Mouse (Mus musculus) limb, embryonic 14.5 days (tissue): ENCODE measurements around the gene Cgas. TPM values are rescaled to one million over a fixed set of nuclear protein-coding genes. Genes with fewer than 3 reads are reported as not detected.
"Not testable (repeated sequence)": the region's sequence is repeated elsewhere in the genome, so short reads cannot be mapped to it uniquely, and the experiment has no call there.

ENCODE experiments used
- ATAC-seq: fragments of 200-750 bp; cut with Nextera tagmentation; 2 replicates; pipeline ENCODE4 v1.8.0; 2017; ENCODE audit warnings: low read depth, moderate number of reproducible peaks, moderate TSS enrichment; ENCODE audit not compliant: low FRiP score
- DNase-seq: peaks from one replicate; pipeline ENCODE4 v3.0.0-alpha.2; 2015; ENCODE audit warnings: low spot score
- H3K27ac ChIP-seq: fragments of 300-500 bp; sonication (generic); replicated peaks from 2 replicates; pipeline ENCODE4 v1.5.1; 2014; ENCODE audit warnings: low read depth, mild to moderate bottlenecking, low read length, moderate library complexity, mixed read lengths
- H3K27me3 ChIP-seq: fragments of 300-500 bp; sonication (generic); 2 replicates; pipeline ENCODE4 v1.6.1; 2014; ENCODE audit warnings: low read length, mixed read lengths; ENCODE audit not compliant: control insufficient read depth, insufficient read depth
- H3K36me3 ChIP-seq: fragments of 300-500 bp; sonication (generic); 2 replicates; pipeline ENCODE4 v1.6.1; 2014; ENCODE audit warnings: mild to moderate bottlenecking, low read length, moderate library complexity, mixed read lengths; ENCODE audit not compliant: control insufficient read depth, insufficient read depth
- H3K4me1 ChIP-seq: fragments of 300-500 bp; sonication (generic); 2 replicates; pipeline ENCODE4 v1.6.1; 2014; ENCODE audit warnings: antibody characterized with exemption, low read length, mixed read lengths; ENCODE audit not compliant: control insufficient read depth, insufficient read depth
- H3K4me2 ChIP-seq: fragments of 300-500 bp; sonication (generic); replicated peaks from 2 replicates; pipeline ENCODE4 v1.6.1; 2014; ENCODE audit warnings: low read depth, mild to moderate bottlenecking, low read length, moderate library complexity; ENCODE audit not compliant: severe bottlenecking
- H3K4me3 ChIP-seq: fragments of 300-500 bp; sonication (generic); replicated peaks from 2 replicates; pipeline ENCODE4 v1.5.1; 2014; ENCODE audit warnings: low read length
- H3K9ac ChIP-seq: fragments of 300-500 bp; sonication (generic); 2 replicates; pipeline ENCODE4 v1.6.1; 2014; ENCODE audit warnings: mild to moderate bottlenecking, low read depth, low read length, moderate library complexity; ENCODE audit not compliant: severe bottlenecking
- H3K9me3 ChIP-seq: fragments of 300-500 bp; sonication (generic); 2 replicates; pipeline ENCODE4 v1.6.1; 2016; ENCODE audit warnings: low read length; ENCODE audit not compliant: control insufficient read depth
- POLR2A ChIP-seq: fragments of 200-500 bp; IDR thresholded peaks from 2 replicates; pipeline ENCODE4 v1.8.0; 2012; ENCODE audit warnings: inconsistent platforms, mild to moderate bottlenecking, moderate library complexity, borderline replicate concordance; ENCODE audit not compliant: insufficient read depth, insufficient read length; ENCODE audit errors: extremely low read depth
- WGBS: fragments of 180-500 bp; shearing (Covaris S2); extraction: QIAGEN DNeasy Blood & Tissue Kit; methylation state at CpG from one replicate; pipeline ENCODE4 v1.1.7; 2014; 5-methylcytosine and 5-hydroxymethylcytosine counted together
- polyA plus RNA-seq, 2 experiments: library from polyadenylated mRNA; depleted of rRNA in 1 of 2; stranded (reverse) in 1 of 2; unstranded in 1 of 2; fragments of >200 nt; fragmentation: Nextera tagmentation in 1 of 2; extraction: Ambion mirVana in 1 of 2; gene quantifications; 2 replicates each; pipeline versions ENCODE4 v1.2.1 to v1.2.3; 2012 to 2014

Gene Cgas
- polyA plus RNA-seq, 2 experiments: 2.4 to 4.3 TPM

- peaks cover 9% of the 10 kb centered on the region; the same call in 1 of the 2 replicates for H3K4me1 ChIP-seq
- H3K9me3 ChIP-seq: no peaks in the 10 kb centered on the region
- WGBS: 59% methylated on average over 3 of the region's 3 CpGs
- H3K4me2 ChIP-seq: no peak overlapping the region
- H3K27me3 ChIP-seq: no peaks in the 10 kb centered on the region
- no peak overlapping the region for H3K27ac ChIP-seq
- TF ChIP-seq POLR2A: no peak
- H3K9ac ChIP-seq: no peak overlapping the region
- DNase-seq (no peak), ATAC-seq (no peak)
- peaks cover 11% of the 10 kb centered on the region for H3K36me3 ChIP-seq
- H3K4me3 ChIP-seq: no peak overlapping the region
These were observed 41.6 kb upstream of the Cgas start for GRCm38 (mm10) chr9:78484660-78485059.

- Histone ChIP-seq H3K4me1 (peaks cover 9% of the 10 kb centered on the region; the same call in 1 of the 2 replicates), H3K9ac (peak overlapping the region; percentile 61), H3K9me3 (no peaks in the 10 kb centered on the region), H3K4me2 (peak overlapping the region; percentile 60), H3K27me3 (no peaks in the 10 kb centered on the region), H3K36me3 (peaks cover 32% of the 10 kb centered on the region), H3K27ac (peak overlapping the region; percentile 97), H3K4me3 (peak overlapping the region; percentile 100)
- DNase-seq (no peak), ATAC-seq (no peak)
- no peak for TF ChIP-seq POLR2A
- 3% methylated on average over 3 of the region's 3 CpGs for WGBS
These were observed 39.3 kb upstream of the Cgas start for GRCm38 (mm10) chr9:78482386-78482785.

- WGBS: under 1% methylated on average over 68 of the region's 77 CpGs
- peak; percentile 99 for DNase-seq
- Histone ChIP-seq H3K9me3 (no peaks in the 10 kb centered on the region), H3K9ac (peak overlapping the region; percentile 100), H3K4me2 (peak overlapping the region; percentile 60), H3K4me3 (peak overlapping the region; percentile 100), H3K4me1 (peaks cover 9% of the 10 kb centered on the region; the same call in 1 of the 2 replicates), H3K27me3 (no peaks in the 10 kb centered on the region), H3K36me3 (peaks cover 39% of the 10 kb centered on the region), H3K27ac (peak overlapping the region; percentile 99)
- TF ChIP-seq POLR2A: peak; percentile 100
- ATAC-seq: peak; percentile 96
These were observed 38.6 kb upstream of the Cgas start for GRCm38 (mm10) chr9:78481423-78482331.

- Histone ChIP-seq H3K4me1 (peaks cover 9% of the 10 kb centered on the region; the same call in 1 of the 2 replicates), H3K4me3 (peak overlapping the region; percentile 100), H3K27ac (peak overlapping the region; percentile 99), H3K9me3 (no peaks in the 10 kb centered on the region), H3K4me2 (peak overlapping the region; percentile 53), H3K36me3 (peaks cover 47% of the 10 kb centered on the region), H3K27me3 (no peaks in the 10 kb centered on the region), H3K9ac (peak overlapping the region; percentile 100)
- peak; percentile 7 for ATAC-seq
- peak; percentile 59 for DNase-seq
- under 1% methylated on average over 46 of the region's 46 CpGs for WGBS
- TF ChIP-seq POLR2A: no peak
These were observed 37.8 kb upstream of the Cgas start for GRCm38 (mm10) chr9:78480706-78481358.

- not testable (repeated sequence) for H3K4me1 ChIP-seq
These were observed 37.2 kb upstream of the Cgas start for GRCm38 (mm10) chr9:78480227-78480626.

DNA sequence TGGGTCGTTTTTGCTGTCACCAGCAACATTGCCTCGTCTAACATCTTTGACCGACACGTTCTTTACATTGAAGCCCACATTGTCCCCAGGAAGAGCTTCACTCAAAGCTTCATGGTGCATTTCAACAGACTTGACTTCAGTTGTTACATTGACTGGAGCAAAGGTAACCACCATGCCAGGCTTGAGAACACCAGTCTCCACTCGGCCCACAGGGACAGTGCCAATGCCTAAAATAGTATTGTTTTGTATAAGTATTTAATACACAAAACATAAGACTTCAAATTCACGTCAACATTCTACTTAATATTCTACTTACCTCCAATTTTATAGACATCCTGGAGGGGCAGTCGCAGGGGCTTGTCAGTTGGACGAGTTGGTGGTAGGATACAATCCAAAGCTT lies 36.3 kb upstream of the Cgas start:
- H3K9me3 ChIP-seq, H3K4me1 ChIP-seq, ATAC-seq, DNase-seq, H3K27me3 ChIP-seq, H3K27ac ChIP-seq: not testable (repeated sequence)
- peaks cover 57% of the 10 kb centered on the region for H3K36me3 ChIP-seq
- peak overlapping the region; percentile 100 for H3K9ac ChIP-seq
- 27% methylated on average over 6 of the region's 8 CpGs for WGBS
- peak overlapping the region; percentile 100 for H3K4me3 ChIP-seq
- peak overlapping the region; percentile 53 for H3K4me2 ChIP-seq

More at GRCm38 (mm10) chr9:78480227-78480626, 37.2 kb upstream of the Cgas start:
- H3K9me3 ChIP-seq, H3K27me3 ChIP-seq, ATAC-seq, DNase-seq: not testable (repeated sequence)
- Histone ChIP-seq H3K4me2 (peak overlapping the region; percentile 53), H3K36me3 (peaks cover 50% of the 10 kb centered on the region), H3K9ac (peak overlapping the region; percentile 100), H3K4me3 (peak overlapping the region; percentile 100), H3K27ac (peak overlapping the region; percentile 99)
- under 1% methylated on average over 12 of the region's 13 CpGs for WGBS

DNA sequence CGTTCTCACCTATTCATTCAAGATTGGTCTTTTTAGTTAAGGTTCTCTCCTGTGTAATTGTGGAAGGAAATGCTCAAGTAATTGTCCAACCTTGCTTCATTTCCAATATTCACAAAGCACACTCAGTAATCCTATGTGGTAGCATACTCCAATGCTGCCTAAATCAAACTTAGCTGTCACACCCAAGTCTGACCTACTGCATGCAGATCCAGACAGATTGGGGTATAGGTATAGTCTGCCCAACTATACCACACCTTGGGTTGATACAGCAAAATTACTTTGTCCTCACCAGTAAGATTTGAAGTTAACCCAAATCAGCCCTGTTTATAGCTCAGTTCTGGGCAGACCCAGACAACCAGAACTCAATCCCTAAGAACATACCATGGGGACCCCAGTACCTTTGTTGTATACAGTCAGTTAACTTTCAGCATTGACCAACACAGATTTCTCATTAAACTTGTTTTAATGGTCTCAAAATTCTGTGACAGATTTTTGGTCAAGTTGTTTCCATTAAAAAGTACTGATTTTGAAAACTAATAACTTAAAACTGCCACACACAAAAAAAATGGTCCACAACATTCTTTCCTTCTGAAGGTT lies 35.1 kb upstream of the Cgas start:
- H3K4me3 ChIP-seq, ATAC-seq, H3K9ac ChIP-seq, H3K4me2 ChIP-seq, DNase-seq, H3K27me3 ChIP-seq, H3K4me1 ChIP-seq, H3K9me3 ChIP-seq: not testable (repeated sequence)
- Histone ChIP-seq H3K36me3 (peaks cover 66% of the 10 kb centered on the region), H3K27ac (peak overlapping the region; percentile 52; the same call in 1 of the 2 replicates)
- 74% methylated on average over 1 of the region's 1 CpGs for WGBS
